Mouse (Mus musculus) heart, embryonic 11.5 days (tissue): Measurements from ENCODE around the gene Mtnr1b. TPM values are rescaled to one million over a fixed set of nuclear protein-coding genes. Genes with fewer than 3 reads are reported as not detected.

ENCODE experiments used
- ATAC-seq: fragments of 200-750 bp; cut with Nextera tagmentation; replicated peaks from 2 replicates; pipeline ENCODE4 v1.8.0; 2017; ENCODE audit warnings: moderate library complexity; ENCODE audit not compliant: insufficient number of reproducible peaks, low FRiP score, low TSS enrichment
- H3K27ac ChIP-seq: fragments of 300-500 bp; sonication (generic); 2 replicates; pipeline ENCODE4 v1.5.1; 2014; ENCODE audit warnings: mild to moderate bottlenecking, low read depth, low read length
- H3K27me3 ChIP-seq: fragments of 300-500 bp; sonication (generic); 2 replicates; pipeline ENCODE4 v1.6.1; 2014; ENCODE audit warnings: mild to moderate bottlenecking, low read length, mixed read lengths; ENCODE audit not compliant: control insufficient read depth, insufficient read depth
- H3K36me3 ChIP-seq: fragments of 300-500 bp; sonication (generic); 2 replicates; pipeline ENCODE4 v1.6.1; 2014; ENCODE audit warnings: mild to moderate bottlenecking, low read length, moderate library complexity, mixed read lengths; ENCODE audit not compliant: control insufficient read depth, insufficient read depth
- H3K4me1 ChIP-seq: fragments of 300-500 bp; sonication (generic); 2 replicates; pipeline ENCODE4 v1.6.1; 2014; ENCODE audit warnings: low read length; ENCODE audit not compliant: control insufficient read depth, insufficient read depth
- H3K4me2 ChIP-seq: fragments of 300-500 bp; sonication (generic); 2 replicates; pipeline ENCODE4 v1.6.1; 2014; ENCODE audit warnings: mild to moderate bottlenecking, moderate library complexity
- H3K4me3 ChIP-seq: fragments of 300-500 bp; sonication (generic); 2 replicates; pipeline ENCODE4 v1.5.1; 2014; ENCODE audit warnings: low read depth, low read length
- H3K9ac ChIP-seq: fragments of 300-500 bp; sonication (generic); 2 replicates; pipeline ENCODE4 v1.6.1; 2014; ENCODE audit warnings: mild to moderate bottlenecking, low read depth, low read length, moderate library complexity
- H3K9me3 ChIP-seq: fragments of 300-500 bp; sonication (generic); replicated peaks from 2 replicates; pipeline ENCODE4 v1.6.1; 2016; ENCODE audit warnings: low read length; ENCODE audit not compliant: control insufficient read depth
- WGBS: fragments of 180-500 bp; shearing (Covaris S2); extraction: QIAGEN DNeasy Blood & Tissue Kit; methylation state at CpG from one replicate; pipeline ENCODE4 v1.1.7; 2014; ENCODE audit not compliant: insufficient replicate concordance; 5-methylcytosine and 5-hydroxymethylcytosine counted together
- polyA plus RNA-seq: library from polyadenylated mRNA; unstranded; fragments of >200 nt; fragmentation: Nextera tagmentation; extraction: Ambion mirVana; gene quantifications from 2 replicates; pipeline ENCODE4 v1.2.1, GENCODE M21; 2014

Gene Mtnr1b
- polyA plus RNA-seq, 1 experiment from 2014 or later = not detected

DNA sequence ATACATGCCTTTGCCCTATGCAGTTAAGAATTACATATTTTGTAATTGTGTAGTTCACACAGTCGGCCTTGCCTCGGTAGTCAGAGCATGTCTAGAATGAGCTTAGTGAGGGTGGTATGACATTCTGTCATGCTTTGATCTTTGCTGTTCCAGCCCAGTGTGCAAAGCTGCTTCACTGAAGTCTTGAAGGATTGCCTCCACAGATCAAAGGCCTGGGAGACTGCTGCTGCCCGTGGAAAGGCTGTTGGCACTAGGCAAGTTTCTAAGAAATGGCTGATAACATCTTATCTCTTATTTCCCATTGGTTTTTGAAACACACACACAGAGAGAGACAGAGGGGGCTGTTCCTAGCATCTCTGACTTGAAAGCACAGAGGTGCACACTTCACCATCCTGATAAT, 88.2 kb downstream of the Mtnr1b start:
- Histone ChIP-seq H3K4me1 (no peaks in the 10 kb centered on the region), H3K4me2 (no peak overlapping the region), H3K27ac (no peak overlapping the region), H3K9ac (no peak overlapping the region), H3K9me3 (no peaks in the 10 kb centered on the region), H3K36me3 (no peaks in the 10 kb centered on the region), H3K4me3 (no peak overlapping the region), H3K27me3 (no peaks in the 10 kb centered on the region)
- 44% methylated on average over 3 of the region's 3 CpGs for WGBS
- ATAC-seq = no peak

DNA sequence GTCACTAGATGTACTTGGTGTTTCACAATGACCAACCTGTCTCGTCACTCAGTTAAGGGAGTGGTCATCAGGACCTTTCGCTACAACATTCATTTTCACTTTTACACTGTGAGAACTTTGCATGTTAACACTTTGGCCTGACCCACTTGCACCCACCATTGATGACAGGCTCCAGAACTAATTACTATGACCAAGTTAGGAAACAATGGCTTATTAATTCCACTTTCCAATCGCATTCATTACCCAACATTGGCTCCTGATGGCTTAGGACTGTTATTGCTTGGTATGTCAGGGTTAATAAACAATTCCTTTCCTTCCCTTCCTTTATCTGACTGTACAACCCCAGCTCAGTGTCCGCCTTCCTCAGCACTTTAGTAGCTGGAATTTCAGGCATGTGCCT, 92.4 kb downstream of the Mtnr1b start:
- WGBS = 55% methylated on average over 4 of the region's 4 CpGs
- Histone ChIP-seq H3K9me3 (no peaks in the 10 kb centered on the region), H3K4me1 (no peaks in the 10 kb centered on the region), H3K9ac (no peak overlapping the region), H3K4me2 (no peak overlapping the region), H3K4me3 (no peak overlapping the region), H3K27me3 (no peaks in the 10 kb centered on the region), H3K36me3 (no peaks in the 10 kb centered on the region), H3K27ac (no peak overlapping the region)
- no peak for ATAC-seq

DNA sequence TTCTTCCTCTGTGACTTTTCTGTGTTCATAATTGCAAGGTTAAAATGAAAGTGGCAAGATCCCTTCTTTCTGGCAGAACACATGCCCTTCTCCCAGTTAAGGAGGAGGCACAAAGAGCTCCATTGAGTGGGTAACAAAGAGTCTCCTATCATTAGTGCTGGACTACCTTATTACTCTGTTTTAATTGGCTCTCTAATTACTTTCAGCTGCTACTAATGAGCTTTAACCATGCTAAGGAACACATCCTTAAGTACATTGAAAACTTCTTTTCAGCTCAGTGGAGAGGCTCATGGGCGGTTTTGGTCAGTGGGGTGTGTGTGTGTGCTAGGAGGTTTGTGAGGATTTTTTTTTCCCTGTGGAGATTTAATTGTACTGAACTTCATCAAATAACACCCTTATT, 99.4 kb downstream of the Mtnr1b start:
- ATAC-seq = no peak

More for the DNA sequence above, 99.4 kb downstream of the Mtnr1b start:
- no peaks in the 10 kb centered on the region for H3K27me3 ChIP-seq
- H3K4me3 ChIP-seq = no peak overlapping the region
- no peak overlapping the region for H3K27ac ChIP-seq
- H3K4me2 ChIP-seq = no peak overlapping the region
- H3K36me3 ChIP-seq = no peaks in the 10 kb centered on the region
- H3K9ac ChIP-seq = no peak overlapping the region
- WGBS = 83% methylated on average over 1 of the region's 1 CpGs
- H3K9me3 ChIP-seq = no peaks in the 10 kb centered on the region
- no peaks in the 10 kb centered on the region for H3K4me1 ChIP-seq

Other genes starting within 250 kb of the Mtnr1b start
- gene Deup1, start 246.6 kb downstream of the Mtnr1b start, polyA plus RNA-seq = 0.13 and 0.15 TPM in 2 replicates
- gene Slc36a4, start 164.8 kb downstream of the Mtnr1b start, polyA plus RNA-seq = 11.4 and 12.6 TPM in 2 replicates